Mouse (Mus musculus) lung, embryonic 16.5 days (tissue): Measurements from ENCODE around the gene Elavl3. TPM values are rescaled to one million over a fixed set of nuclear protein-coding genes. Genes with fewer than 3 reads are reported as not detected.

Source experiments
- ATAC-seq: fragments of 200-750 bp; cut with Nextera tagmentation; 2 replicates; pipeline ENCODE4 v1.8.0; 2017; ENCODE audit warnings: low read depth, mild to moderate bottlenecking, moderate library complexity
- H3K27ac ChIP-seq: fragments of 300-500 bp; sonication (generic); 2 replicates; pipeline ENCODE4 v1.5.1; 2014; ENCODE audit warnings: mild to moderate bottlenecking, control low read depth, low read length
- H3K27me3 ChIP-seq: fragments of 300-500 bp; sonication (generic); 2 replicates; pipeline ENCODE4 v1.6.1; 2014; ENCODE audit warnings: low read depth, low read length, mixed read lengths; ENCODE audit not compliant: control insufficient read depth, insufficient read depth
- H3K36me3 ChIP-seq: fragments of 300-500 bp; sonication (generic); 2 replicates; pipeline ENCODE4 v1.6.1; 2014; ENCODE audit warnings: low read length; ENCODE audit not compliant: control insufficient read depth, insufficient read depth
- H3K4me1 ChIP-seq: fragments of 300-500 bp; sonication (generic); replicated peaks from 2 replicates; pipeline ENCODE4 v1.6.1; 2014; ENCODE audit warnings: low read length, mixed read lengths; ENCODE audit not compliant: control insufficient read depth, insufficient read depth
- H3K4me2 ChIP-seq: fragments of 300-500 bp; sonication (generic); 2 replicates; pipeline ENCODE4 v1.6.1; 2014; ENCODE audit warnings: low read depth, low read length, control low read depth
- H3K4me3 ChIP-seq: fragments of 300-500 bp; sonication (generic); 2 replicates; pipeline ENCODE4 v1.5.1; 2014; ENCODE audit warnings: mild to moderate bottlenecking, low read length, control low read depth
- H3K9ac ChIP-seq: fragments of 300-500 bp; sonication (generic); 2 replicates; pipeline ENCODE4 v1.6.1; 2014; ENCODE audit warnings: low read length, control low read depth
- H3K9me3 ChIP-seq: fragments of 300-500 bp; sonication (generic); 2 replicates; pipeline ENCODE4 v1.6.1; 2016; ENCODE audit warnings: low read length; ENCODE audit not compliant: control insufficient read depth
- WGBS: fragments of 180-500 bp; shearing (Covaris S2); extraction: QIAGEN DNeasy Blood & Tissue Kit; methylation state at CpG from one replicate; pipeline ENCODE4 v1.1.7; 2014; 5-methylcytosine and 5-hydroxymethylcytosine counted together
- polyA plus RNA-seq: library from polyadenylated mRNA; unstranded; fragments of >200 nt; fragmentation: Nextera tagmentation; extraction: Ambion mirVana; gene quantifications from 2 replicates; pipeline ENCODE4 v1.2.1, GENCODE M21; 2015

Gene Elavl3
- polyA plus RNA-seq, 1 experiment from 2014 or later = 0.18 TPM

DNA sequence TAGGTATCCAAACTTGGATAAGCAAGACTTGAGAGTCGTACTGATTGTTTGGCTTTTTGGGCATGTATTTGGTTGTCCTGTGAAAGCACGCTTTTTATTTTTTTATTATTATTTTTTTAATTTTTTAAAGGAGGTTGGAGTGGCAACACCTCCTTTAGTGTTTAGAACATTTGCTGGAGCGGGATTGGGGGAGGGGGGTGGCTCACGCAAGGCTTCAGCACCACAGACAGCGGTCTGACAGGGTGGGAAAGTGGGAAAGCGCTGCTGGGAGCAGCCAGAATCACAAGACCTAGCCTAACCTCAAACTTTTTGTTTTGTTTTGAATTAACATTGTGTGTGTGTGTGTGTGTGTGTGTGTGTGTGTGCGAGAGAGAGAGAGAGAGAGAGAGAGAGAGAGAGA, 1.8 kb upstream of the Elavl3 start:
- WGBS = 22% methylated on average over 7 of the region's 7 CpGs
- H3K36me3 ChIP-seq = peaks cover 12% of the 10 kb centered on the region
- no peak for ATAC-seq
- no peak overlapping the region for H3K9ac ChIP-seq
- no peak overlapping the region for H3K27ac ChIP-seq
- no peak overlapping the region for H3K4me3 ChIP-seq
- H3K4me1 ChIP-seq = peaks cover 18% of the 10 kb centered on the region; the same call in 1 of the 2 replicates
- peaks cover 55% of the 10 kb centered on the region for H3K27me3 ChIP-seq
- no peak overlapping the region for H3K4me2 ChIP-seq
- no peaks in the 10 kb centered on the region for H3K9me3 ChIP-seq

DNA sequence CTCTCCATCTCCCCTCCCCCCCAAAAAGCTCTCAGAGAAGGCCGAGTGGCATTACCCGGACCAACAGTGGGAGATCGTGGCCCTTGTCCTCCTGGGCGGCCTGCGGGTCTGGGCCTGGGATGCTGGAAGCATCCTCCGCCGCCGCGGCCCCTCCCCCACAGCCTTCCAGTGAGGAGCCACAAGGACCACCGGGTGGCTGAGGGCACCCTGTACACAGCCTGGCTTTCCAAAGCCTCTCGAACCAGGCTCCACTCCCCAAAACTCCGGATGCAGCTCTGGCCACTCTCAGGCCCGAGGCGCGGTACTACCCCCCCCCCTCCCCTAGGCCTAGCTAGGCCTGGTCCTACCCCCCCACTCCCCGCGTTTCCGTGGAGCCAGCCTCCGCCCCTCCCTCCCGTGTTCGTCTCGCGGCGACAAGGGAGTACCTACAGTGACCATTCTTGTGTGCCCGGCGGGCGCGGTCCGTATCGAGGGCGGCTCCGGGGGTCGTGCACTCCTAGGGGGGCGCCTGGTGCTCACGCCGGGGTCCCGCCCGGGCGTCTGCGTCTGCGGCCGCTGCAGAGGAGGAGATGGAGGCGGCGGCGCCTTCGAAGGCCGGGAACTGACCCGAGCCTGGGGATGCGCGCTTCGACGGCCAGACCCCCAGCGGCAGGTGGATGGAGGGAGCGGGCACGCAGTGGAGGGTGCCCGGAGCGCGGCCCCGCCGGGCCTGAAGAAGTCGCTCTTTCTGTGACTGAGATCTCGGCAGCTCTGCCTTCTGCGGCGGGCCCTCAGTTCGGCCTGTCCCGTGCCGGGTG, 464 bp downstream of the Elavl3 start:
- no peaks in the 10 kb centered on the region for H3K36me3 ChIP-seq
- peaks cover 55% of the 10 kb centered on the region for H3K27me3 ChIP-seq
- H3K4me3 ChIP-seq = peak overlapping the region; percentile 37
- ATAC-seq = no peak
- peaks cover 18% of the 10 kb centered on the region; the same call in 1 of the 2 replicates for H3K4me1 ChIP-seq
- H3K27ac ChIP-seq = no peak overlapping the region
- H3K9ac ChIP-seq = no peak overlapping the region
- 3% methylated on average over 40 of the region's 67 CpGs for WGBS
- H3K4me2 ChIP-seq = peak overlapping the region; percentile 53
- no peaks in the 10 kb centered on the region for H3K9me3 ChIP-seq

DNA sequence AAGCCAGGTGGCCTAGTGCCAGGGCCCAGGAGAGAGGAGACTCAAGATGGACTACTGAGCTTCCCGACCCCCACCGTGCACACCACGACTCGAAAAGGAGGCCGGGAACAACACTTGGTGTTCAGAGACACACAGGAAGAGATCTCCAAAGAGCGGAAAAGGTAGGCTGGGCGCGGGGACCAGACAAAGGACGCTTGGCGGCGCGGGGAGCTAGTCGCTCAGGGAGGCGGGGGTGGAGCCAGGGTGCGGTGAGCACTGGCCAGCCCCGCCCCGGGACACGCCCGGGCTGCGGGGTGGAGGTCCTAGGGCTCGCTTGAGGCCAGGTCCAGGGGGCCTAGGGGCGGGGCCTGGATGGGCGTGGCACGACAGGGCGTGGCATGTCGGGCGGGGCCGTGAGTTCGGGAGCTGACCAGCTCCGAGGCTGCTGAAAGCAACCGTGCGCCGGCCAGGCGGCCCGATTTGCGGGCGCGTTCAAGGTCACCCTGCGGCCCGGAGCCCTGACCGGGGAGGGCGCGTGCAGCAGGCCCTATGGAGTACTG, 1.4 kb downstream of the Elavl3 start:
- Histone ChIP-seq H3K36me3 (no peaks in the 10 kb centered on the region), H3K4me1 (peaks cover 18% of the 10 kb centered on the region; the same call in 1 of the 2 replicates), H3K4me3 (peak overlapping the region; percentile 37), H3K9me3 (no peaks in the 10 kb centered on the region), H3K27ac (no peak overlapping the region), H3K27me3 (peaks cover 55% of the 10 kb centered on the region), H3K4me2 (peak overlapping the region; percentile 53), H3K9ac (no peak overlapping the region)
- ATAC-seq = peak; percentile 65; the same call in 1 of the 2 replicates
- WGBS = 1% methylated on average over 43 of the region's 43 CpGs

DNA sequence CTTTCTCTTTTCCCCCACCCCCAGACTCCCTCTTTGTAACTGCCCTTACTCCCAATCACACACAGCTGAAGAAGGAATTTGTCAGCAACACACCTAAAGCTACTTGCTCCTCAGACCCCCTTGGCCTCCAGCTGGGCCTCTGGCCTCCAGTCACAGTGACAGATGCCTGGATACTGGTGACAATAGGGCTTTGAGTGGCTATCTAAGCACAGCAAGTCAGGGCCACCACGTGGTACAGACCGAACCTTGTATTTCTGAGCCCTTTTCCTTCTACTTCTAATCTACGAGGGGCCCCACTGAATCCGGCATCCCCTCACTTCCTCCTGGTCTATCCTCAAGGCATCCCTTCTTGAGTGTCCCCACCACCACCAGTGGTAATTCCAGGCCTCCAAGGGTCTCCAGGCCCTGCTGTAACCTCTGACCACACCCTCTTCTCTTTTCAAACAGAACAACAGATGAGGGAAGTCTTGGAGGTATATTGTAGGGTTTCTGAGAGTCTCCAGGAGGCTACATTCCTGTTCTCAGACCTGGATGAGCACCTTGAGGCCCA, 2.0 kb downstream of the Elavl3 start:
- peaks cover 55% of the 10 kb centered on the region for H3K27me3 ChIP-seq
- peaks cover 18% of the 10 kb centered on the region; the same call in 1 of the 2 replicates for H3K4me1 ChIP-seq
- no peak overlapping the region for H3K4me3 ChIP-seq
- 50% methylated on average over 4 of the region's 4 CpGs for WGBS
- no peak overlapping the region for H3K9ac ChIP-seq
- ATAC-seq = no peak
- no peaks in the 10 kb centered on the region for H3K9me3 ChIP-seq
- no peak overlapping the region for H3K27ac ChIP-seq
- no peak overlapping the region for H3K4me2 ChIP-seq
- H3K36me3 ChIP-seq = no peaks in the 10 kb centered on the region

DNA sequence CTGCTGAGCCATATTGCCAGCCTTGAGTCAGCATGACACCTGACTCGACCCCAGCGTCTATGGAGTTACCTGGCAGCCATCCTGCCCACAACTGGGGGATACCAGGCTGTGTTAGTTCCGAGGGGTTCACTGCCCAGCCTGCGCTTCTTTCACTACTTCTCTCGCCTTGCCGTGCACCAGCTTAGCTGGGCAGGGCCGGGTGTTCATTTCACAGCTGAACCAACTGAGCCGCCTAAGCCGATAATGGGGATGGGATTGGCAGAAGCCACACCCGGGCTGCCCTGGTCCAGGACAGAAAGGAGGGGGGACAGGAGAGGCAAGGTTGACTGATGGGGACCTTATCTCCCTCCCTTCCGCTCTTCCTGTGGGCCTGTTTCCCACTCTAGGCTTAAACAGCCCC, 2.5 kb downstream of the Elavl3 start:
- WGBS = 64% methylated on average over 11 of the region's 11 CpGs
- Histone ChIP-seq H3K9ac (no peak overlapping the region), H3K27ac (no peak overlapping the region), H3K36me3 (no peaks in the 10 kb centered on the region), H3K9me3 (no peaks in the 10 kb centered on the region), H3K4me1 (peaks cover 15% of the 10 kb centered on the region; the same call in 1 of the 2 replicates), H3K27me3 (peaks cover 52% of the 10 kb centered on the region), H3K4me3 (no peak overlapping the region), H3K4me2 (no peak overlapping the region)
- no peak for ATAC-seq

DNA sequence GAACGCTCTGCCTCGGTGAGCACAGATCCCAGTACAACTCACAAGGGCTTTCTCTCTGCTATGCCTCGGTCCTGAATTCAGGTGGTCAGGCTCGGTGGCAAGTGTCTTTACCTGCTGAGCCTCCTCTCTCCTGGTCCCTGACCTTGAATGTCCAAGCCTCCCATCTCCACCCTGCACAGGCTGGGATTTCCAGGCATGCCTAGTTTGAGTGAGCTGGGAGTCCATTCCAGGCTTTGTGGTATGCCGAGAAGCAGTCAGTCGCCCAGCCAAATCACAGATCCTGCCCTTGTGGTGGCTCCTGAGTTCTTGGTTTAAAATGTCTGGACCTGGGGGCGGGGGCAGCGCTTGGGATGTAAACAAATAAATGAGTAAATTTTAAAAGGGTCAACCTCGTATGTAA, 4.5 kb downstream of the Elavl3 start:
- H3K27me3 ChIP-seq = peaks cover 34% of the 10 kb centered on the region
- H3K9me3 ChIP-seq = no peaks in the 10 kb centered on the region
- no peak overlapping the region for H3K4me2 ChIP-seq
- peaks cover 15% of the 10 kb centered on the region; the same call in 1 of the 2 replicates for H3K4me1 ChIP-seq
- H3K4me3 ChIP-seq = no peak overlapping the region
- H3K36me3 ChIP-seq = no peaks in the 10 kb centered on the region
- no peak overlapping the region for H3K27ac ChIP-seq
- H3K9ac ChIP-seq = no peak overlapping the region
- WGBS = 43% methylated on average over 9 of the region's 9 CpGs
- ATAC-seq = no peak

DNA sequence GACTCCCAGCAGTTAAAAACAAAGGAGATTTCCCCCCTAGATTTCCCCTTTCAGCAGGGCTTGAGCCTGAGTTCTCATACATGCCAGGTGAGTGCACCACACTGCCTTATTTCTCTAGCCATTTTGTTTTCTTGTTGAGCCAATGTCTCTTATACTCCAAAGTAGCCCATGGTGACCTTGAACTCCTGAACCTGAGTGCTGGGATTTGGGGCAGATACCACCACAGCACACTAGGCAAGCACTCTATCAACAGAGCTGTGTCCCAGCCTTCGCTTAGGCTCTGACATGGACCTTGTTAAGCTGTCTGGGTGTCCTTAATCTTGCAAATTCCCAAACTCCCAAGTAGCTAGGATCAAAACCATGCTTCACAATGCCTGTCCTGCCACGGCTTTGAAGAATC, 10.0 kb downstream of the Elavl3 start:
- Histone ChIP-seq H3K9ac (no peak overlapping the region), H3K4me1 (no peaks in the 10 kb centered on the region), H3K27me3 (no peaks in the 10 kb centered on the region), H3K4me3 (no peak overlapping the region), H3K27ac (no peak overlapping the region), H3K4me2 (no peak overlapping the region), H3K9me3 (no peaks in the 10 kb centered on the region), H3K36me3 (no peaks in the 10 kb centered on the region)
- 44% methylated on average over 2 of the region's 2 CpGs for WGBS
- no peak for ATAC-seq

DNA sequence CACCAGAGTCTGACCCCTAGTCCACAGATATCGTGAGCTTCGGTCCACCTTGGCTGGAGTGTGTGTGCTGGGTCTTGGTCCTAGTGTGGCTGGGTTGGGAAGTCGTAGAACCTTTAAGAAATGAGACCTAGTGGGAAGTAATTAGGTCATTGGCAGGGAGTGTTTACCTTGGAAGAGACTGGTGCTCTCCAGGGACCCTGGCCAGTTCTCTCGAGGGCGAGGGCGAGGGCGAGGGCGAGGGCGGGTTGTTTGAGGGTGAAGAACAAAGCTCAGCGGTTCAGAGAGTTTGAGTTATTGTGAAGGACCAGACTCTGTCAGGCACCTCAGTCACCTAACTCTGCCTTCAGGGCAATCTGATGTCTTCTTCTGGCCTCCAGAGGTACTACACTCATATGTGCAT, 14.0 kb downstream of the Elavl3 start:
- Histone ChIP-seq H3K9me3 (0 out of 2 replicates have a peak, but pooled peaks cover 4% of the 10 kb centered on the region), H3K27me3 (no peaks in the 10 kb centered on the region), H3K9ac (no peak overlapping the region), H3K4me1 (no peaks in the 10 kb centered on the region), H3K36me3 (no peaks in the 10 kb centered on the region), H3K27ac (no peak overlapping the region), H3K4me3 (no peak overlapping the region), H3K4me2 (no peak overlapping the region)
- ATAC-seq = no peak
- WGBS = 62% methylated on average over 10 of the region's 10 CpGs

DNA sequence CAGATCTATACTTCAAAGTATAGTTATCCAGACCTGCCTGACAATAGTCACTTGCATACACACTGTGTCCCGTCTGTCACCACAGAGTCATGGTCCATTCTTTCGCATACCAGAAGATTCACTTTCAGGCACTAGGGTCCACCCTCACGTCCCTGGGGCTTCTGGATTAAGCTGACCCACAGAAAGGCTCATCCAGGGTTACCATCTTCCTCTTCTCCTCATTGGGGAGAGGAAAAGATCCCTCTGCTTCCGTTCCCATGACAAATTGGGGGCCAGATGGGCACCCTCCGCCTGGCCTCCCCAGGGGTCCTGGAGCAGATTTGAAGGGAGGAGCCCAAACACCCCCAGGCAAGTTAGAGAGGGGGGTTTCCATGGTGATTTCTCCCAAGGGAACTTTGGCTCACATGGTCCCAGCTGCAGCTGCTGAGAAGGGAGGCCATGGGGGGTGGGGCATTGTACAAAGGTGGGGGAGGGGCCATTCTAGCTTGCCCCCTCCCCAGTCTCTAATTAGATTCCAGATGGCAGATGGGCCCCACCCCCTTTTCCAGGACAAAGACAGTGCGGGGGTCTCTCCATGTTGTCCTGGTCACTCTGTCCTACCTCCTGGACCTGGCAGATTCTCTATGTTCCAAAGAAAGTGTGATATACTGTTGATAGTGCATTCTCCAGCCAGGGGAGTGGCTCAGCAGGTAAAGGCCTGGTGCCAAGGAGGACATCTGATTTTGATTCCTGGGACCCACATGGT, 16.4 kb downstream of the Elavl3 start:
- Histone ChIP-seq H3K9me3 (0 out of 2 replicates have a peak, but pooled peaks cover 4% of the 10 kb centered on the region), H3K4me2 (no peak overlapping the region), H3K4me3 (no peak overlapping the region), H3K9ac (no peak overlapping the region), H3K36me3 (no peaks in the 10 kb centered on the region), H3K27me3 (no peaks in the 10 kb centered on the region), H3K27ac (no peak overlapping the region), H3K4me1 (no peaks in the 10 kb centered on the region)
- no peak for ATAC-seq
- WGBS = 58% methylated on average over 6 of the region's 6 CpGs
